Mouse (Mus musculus): ENCODE measurements around the gene Klk1.

DNA sequence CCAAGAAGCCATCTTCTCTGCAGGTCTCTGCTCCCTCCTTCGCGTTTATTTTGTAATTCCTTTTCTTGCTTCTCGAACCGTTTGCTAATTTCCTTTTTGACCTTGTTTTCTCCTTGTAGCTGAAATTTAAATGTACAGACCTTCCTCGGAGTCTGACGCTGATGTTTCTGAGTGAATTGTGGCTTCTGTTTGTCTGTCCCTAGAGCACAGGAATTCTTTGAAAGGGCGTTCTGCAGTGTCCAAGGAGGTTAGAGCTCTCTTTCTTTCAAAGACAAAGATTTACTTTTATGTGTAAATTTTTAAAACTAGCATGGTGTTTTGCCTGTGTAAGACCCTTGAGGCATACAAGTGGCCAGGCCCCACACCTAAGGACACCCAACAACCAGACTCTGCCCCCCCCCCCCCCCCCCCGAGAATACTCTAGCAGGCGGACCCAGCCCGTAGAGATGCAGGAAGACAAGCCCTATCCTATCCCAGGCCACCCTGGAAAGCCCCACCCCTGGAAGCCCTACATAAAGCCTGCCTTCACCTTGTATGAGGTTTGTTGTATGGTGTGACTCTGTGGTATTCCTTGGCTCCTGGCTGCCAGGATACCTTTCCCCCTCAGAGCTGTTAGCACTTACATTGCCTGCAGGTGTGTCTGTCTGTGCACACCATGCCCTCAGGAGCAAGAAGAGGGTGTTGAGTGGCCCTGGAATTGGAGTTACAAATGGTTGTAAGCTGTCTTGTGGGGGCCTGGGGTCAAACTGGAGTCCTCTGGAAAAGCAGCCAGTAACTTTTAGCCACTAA is 51.5 kb downstream of the Klk1 start:
- TF ChIP-seq CHD2 (IDR thresholded peaks at IDR 0.05; ENCODE audit: low read depth, low read length): no peak
- TF ChIP-seq ZC3H11A (IDR thresholded peaks at IDR 0.05; ENCODE audit: borderline replicate concordance, low read depth, low read length): no peak
- no peak for TF ChIP-seq HCFC1 (IDR thresholded peaks at IDR 0.05; ENCODE audit: borderline replicate concordance, insufficient read depth, low read length)
- TF ChIP-seq ZNF384 (IDR thresholded peaks at IDR 0.05; ENCODE audit: low read depth, low read length): no peak

All from ES-E14 (cell line).